Mouse (Mus musculus) skeletal muscle tissue, adult 2 months (tissue): ENCODE measurements around the gene Duoxa2.
A peak's percentile ranks its signal among the peaks of the same experiment; 100 is the strongest.

Experiments used
- DNase-seq: peaks from one replicate; pipeline ENCODE4 v3.0.0-alpha.2; 2012; ENCODE audit warnings: low read depth, low spot score

Gene Duoxa2

DNA sequence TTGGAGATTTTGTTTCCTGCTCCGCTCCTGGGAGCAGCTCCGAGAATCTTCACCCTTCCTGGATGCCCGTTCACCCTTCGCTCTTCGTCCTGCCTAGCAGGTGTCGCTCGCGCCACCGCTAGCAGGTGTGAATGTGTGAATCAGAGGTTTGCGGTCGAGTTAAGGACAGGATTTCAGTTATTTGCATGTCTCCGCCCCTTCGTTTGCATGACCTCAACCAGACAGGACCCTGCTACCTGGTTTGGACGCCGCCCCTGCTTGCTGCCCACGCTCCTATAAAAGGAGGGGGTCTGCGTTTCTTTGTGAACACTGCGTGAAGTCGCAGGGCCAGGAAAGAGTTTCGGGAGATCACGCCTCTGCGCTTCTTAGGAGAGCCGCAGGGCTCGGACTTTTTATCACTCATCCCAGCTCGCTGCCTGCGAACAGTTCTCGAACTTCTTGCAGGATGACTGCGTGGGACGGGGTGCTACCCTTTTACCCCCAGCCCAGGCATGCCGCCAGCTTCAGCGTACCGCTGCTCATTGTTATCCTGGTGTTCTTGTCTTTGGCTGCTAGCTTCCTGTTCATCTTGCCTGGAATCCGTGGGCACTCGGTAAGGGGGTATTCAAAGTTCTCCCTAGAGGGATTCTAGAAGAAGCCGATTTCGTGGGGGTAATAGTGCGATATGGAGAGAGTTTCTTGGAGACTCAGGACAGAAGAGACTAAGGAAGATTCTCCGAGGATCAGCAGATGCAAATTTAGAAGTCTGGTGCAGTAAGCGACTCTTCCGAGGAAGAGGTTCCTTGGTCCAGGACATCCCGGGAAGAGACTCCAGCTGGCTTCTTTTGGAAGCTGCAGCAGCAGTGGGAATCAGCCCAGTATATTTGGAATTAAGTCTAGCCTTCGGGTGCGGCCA, at the start of gene Duoxa2:
TSS of gene Duoxa2 (plus strand) at position 305 of the 895 bp plus-strand sequence.
- DNase-seq: no peak

DNA sequence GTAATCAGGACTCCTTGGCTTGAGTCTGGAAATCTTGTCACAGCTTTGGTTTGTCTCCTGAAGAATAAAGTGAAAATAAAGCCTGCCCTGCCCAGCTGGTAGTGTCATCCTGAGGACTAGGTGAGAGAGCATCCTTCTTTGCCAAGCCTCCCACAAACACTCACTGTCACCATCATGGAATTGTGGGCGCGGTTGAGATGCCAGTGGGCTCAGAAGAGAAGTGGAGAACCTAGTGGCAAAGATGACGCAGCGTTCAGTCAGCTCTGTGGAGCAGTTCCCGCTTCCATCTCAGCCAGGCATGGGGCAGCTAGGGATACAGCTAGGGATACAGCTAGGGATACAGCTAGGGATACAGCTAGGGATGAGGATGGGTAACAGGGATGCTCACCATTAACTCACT, 42.7 kb upstream of the Duoxa2 start:
- DNase-seq: no peak

DNA sequence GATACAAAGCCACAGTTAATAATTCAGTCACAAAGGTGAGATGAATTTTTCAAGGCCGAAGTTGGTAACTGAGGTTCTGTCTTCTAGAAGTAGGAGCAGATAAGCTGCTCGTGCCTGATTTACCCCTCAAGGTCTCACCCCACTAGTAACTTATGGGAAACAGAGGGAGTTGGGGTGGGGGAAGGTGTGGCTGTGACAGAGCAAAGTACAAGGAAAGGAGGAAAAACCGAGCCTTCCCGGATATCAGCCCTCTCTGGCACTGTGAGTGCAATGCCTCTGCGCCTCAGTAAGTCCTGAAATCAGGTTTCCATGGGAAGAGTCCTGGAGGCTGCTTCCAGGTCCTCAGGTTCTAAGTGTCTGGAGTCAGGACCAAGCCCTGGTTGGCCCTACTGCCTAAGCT, 38.0 kb upstream of the Duoxa2 start:
- DNase-seq: no peak

DNA sequence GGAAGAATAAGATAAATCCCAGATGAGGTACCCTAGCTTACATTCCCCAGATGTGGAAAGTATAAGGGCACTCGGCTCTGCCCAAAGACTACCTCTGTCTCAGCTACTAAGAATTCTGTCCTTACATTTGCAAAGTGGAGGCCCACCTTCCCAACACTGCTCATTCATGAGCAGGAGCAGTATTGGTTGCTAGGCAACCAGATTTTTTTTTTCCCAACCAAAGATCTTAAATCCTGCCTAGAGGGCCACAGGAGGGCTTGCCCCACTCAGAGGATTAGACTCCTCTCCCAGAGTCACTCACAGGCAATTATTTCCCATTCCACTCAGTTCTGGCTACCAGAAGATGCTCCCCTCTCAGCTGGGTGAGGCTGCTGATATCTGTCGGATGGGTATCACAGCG, 34.0 kb upstream of the Duoxa2 start:
- no peak for DNase-seq

DNA sequence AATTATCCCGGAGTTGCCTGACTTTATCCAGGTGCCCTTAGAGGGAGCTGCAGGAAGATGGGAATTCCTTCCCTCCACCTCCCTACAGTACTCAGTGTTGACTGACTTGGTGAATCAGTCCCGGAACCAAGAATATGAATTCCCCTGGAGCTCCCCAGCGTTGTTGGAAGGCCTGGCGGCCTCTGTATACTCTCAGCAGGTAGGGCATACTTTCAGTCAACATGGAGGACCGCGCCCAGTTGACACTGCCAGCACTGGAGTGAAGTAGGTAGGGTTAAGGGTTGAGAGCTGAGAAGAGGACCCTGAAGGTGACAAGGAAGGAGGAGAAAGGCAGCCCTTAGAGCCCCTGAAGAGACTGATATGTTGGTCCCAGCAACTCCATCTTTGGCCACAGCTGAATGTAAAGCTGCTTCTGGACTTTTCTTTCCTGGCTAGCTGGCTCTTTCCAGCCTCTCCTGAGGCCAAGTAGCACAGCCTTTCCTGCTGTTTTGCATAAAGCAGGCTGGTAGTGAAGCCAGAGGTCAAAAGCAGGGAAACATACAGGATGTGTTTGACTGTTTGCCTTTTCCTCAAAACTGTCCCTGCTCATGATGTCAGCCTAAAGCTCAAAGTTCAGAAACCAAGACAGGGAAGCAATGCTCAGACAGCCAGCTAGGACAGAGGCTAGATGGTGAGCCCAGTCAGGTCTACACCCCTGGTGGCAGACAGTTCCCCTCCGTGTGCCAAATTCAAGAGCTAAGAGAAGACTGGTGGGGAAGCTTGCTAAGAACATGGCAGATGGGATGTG, 32.1 kb upstream of the Duoxa2 start:
- DNase-seq: no peak

DNA sequence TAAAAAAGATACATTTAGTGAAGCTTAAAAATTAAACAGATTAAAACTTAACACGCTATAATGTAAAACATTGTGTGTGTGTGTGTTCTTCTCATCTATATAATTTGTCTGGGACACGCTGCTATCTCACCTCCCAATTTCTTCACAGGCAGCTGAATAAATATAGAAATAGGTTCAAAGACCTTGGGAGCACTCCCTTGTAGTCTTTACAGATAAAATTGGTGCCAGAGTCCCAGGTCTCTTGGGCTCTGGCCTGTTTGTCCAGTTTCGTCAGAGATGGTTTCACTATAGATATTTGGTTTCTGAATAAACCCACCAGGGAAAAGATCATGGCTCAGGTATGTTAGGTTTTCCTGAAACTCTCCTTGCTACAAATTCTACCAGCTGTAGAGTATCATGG, 19.9 kb upstream of the Duoxa2 start:
- DNase-seq: no peak

DNA sequence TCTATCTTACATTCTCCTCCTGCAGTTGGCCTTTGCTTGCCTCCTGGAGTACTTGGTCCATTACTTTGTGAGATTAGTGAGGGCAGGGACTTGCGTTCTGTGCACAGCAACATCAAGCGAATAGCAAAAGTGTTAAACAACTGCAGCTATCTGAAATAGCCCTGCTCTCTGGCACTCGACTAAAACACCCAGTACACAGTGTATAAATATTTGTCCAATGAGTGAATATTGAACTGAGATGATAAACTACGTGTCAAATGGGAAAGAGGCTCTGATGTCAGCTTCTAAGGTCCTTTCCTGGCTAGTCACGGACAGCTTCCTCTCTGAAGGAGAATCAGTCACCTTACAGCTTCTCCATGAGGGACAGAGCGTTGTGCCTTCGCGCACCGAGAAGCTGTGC, 14.6 kb upstream of the Duoxa2 start:
- DNase-seq: no peak

DNA sequence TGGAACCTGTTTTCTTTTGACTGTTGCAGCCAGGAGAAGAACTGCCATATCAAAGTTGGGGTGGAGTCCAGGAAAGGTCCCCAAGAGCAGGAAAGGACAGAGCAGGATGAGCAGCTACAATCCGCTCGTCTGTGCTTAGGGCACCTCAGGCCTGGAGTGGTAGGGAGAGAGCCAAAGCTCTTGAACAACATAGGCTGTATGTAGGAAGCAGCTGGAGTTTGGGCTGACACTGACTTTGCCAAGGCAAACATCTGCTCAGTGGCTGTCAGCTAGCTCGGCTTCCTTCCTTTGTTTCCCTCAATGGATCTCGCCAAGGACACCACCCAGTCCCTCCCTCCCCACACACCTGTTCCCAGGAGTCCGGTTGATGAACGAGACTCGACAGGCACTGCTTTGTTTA, 12.6 kb upstream of the Duoxa2 start:
- DNase-seq: no peak

DNA sequence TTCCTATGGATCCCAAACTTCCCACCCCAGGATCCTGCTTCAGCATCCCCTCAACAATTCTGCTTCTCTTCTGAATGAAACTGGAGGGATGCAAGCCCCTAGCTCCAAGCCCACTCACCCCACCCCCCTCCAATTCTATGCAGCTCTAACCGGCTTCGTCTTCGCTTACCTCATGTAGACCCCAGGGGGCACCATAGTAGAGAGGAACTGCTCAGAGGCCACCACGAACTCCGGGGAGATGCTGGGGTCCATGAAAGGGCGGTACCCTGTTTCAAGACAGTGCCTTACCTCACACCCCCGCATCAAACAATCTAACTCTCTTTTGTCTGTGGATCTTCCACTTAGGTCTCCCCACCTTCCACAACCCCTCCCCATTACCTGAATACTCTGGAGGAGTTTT, 3.8 kb upstream of the Duoxa2 start:
- no peak for DNase-seq

DNA sequence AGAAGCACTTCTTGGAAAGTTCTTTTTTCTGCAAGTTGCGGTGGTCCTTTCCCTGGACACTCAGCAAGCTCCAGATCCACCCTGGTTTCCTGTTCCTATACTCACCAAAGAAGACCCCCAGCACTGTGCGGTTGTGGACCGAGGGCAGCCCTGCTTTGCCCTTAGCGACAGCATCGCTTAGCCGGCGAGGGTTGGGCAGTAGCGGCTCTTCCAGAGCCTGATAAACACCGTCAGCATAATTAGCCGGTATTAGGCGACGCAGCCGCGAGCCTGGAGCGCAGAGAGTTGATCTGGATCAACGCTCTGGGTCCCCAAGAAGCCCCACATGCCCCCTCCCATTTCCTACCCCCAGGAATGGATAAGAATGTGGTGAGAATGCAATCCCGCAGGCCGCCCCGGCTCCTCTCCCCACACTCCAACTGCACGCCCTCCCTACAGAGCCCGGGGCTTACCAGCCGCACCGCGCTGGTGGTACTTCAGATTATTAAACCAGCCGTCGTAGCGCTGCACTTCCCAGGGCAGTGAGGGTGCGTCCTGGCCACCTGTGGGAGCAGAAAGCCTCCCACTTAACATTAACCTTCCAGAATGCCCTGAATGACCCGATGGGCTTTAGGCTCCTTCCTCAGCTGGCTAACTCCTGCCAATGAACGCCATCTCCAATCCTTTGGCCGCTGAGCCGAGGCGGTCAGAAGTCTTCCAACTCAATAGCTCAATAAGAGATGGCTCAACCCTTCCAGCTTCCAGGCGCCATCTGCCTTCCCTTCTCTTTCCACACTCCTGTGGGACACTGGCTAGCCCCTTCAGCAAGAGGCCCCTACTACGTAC, 1.2 kb upstream of the Duoxa2 start:
- no peak for DNase-seq

DNA sequence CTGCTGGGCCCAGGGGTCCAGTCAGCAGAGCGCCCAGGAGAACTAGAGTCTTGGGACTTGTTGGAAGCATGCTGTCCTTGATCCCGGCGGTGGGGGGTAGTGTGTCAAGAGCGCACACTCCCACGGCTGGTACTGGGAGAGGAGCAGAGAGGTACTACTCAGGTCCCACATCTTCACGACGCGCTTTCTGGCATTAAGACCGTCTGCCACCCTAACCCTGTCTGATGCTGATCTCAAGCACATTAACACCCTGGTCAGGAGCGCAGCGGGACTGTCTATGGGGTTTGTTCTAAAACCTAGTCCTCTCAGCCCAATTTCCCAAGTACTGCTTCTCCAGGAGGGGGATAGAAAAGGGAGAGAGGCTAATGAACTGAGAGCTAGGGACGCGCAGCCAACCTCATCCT, 602 bp upstream of the Duoxa2 start, which contains the start of gene Duox2:
TSS of gene Duox2 (minus strand) at position 354 of the 404 bp plus-strand sequence.
- no peak for DNase-seq

DNA sequence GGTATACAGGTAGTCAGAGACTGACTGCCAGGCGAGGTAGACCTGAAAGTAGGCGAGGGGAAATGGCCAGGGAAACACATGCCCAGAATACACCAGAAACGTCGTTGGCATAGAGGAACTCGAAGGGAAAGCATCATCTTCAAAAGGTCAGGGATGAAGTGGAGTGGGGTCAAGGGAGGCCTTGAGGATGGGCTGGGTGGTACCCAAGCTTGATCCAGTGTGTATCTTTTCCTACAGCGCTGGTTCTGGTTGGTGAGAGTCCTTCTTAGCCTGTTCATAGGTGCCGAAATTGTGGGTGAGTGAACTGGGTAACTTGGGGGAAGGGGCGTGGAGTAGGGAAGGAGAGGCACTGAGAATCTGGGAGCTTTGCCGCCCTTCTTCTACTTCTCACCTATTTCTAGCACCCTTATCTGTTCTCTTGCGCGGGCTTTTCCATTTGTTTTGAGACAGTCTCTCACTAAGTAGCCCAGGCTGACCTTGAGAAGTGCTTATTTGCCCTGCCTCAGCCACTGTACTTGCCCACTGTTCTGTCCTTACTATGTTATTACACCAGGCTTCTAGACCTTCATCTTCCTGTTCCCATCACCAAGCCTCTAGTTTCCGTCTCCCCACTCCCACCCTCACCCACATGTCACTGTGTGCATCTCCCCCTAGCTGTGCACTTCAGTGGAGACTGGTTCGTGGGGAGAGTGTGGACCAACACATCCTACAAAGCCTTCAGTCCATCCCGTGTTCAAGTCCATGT, 1.4 kb downstream of the Duoxa2 start:
- DNase-seq: no peak

DNA sequence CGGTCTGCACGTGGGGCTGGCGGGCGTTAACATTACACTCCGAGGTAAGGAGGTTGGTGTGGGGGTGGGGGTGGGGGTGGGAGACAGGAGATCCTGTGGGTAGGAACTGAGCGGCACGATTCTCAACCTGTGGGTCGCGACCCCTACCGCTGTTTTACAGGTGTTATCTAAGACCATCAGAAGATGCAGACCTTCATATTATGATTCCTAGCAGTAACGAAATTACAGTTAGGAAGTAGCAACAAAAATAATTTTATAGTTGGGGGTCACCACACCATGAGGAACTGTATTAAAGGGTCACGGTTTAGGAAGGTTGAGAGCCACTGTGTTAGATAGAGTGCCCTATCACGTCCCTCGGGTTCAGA, 1.9 kb downstream of the Duoxa2 start:
- no peak for DNase-seq

DNA sequence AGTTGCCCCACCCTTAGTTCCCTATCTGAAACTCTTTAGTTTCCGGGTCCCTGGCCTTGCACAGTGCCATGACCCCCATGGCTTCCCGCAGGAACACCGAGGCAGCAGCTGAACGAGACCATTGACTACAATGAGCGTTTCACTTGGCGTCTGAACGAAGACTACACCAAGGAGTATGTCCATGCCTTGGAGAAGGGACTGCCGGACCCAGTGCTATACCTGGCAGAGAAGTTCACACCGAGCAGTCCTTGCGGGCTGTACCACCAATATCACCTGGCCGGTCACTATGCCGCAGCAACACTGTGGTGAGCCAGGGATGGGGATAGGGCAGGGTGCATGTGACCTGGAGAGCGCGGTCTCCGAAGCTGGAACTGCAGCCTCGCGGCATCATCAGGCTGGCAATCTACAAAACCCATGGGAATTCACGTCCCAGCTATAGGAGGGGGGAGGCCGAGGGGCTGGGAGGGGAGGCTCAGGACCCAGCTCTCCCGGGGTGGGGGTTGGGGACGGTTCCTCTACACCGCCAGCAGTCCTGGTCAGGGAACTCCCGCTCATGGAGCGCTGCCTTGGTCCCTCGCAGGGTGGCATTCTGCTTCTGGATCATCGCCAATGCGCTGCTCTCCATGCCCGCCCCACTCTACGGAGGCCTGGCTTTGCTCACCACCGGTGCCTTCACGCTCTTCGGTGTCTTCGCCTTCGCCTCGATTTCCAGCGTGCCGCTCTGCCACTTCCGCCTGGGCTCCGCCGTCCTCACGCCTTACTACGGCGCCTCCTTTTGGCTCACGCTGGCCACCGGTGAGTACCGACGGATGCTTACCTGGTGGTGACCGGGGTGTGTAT, 2.6 kb downstream of the Duoxa2 start:
- DNase-seq: no peak

DNA sequence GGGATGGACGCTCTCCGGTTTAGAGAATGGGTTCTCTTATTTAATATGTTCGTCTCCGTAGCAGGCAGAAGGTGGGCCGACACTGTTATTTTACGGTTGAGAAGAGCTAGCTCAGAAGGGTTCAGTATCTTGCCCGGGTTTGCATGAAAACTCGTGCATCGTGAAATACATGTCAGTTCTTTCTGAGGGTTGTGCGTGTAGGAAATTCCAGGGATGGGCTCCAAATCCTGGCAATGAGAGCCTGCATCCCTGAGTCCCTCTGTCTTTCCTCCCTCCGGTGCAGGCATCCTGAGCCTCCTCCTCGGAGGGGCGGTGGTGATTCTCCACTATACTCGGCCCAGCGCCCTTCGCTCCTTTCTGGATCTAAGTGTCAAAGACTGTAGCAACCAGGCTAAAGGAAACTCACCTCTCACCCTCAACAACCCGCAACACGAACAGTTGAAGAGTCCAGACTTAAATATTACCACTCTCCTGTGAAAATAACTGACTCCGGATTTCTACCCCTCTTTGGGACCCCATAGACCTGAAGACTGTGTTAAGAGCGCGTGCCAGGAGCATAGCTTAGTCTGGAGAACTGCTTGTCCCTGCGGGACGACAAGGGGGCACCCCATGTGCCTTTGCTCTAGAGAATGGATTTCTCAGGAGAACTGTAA, 3.3 kb downstream of the Duoxa2 start:
- no peak for DNase-seq

DNA sequence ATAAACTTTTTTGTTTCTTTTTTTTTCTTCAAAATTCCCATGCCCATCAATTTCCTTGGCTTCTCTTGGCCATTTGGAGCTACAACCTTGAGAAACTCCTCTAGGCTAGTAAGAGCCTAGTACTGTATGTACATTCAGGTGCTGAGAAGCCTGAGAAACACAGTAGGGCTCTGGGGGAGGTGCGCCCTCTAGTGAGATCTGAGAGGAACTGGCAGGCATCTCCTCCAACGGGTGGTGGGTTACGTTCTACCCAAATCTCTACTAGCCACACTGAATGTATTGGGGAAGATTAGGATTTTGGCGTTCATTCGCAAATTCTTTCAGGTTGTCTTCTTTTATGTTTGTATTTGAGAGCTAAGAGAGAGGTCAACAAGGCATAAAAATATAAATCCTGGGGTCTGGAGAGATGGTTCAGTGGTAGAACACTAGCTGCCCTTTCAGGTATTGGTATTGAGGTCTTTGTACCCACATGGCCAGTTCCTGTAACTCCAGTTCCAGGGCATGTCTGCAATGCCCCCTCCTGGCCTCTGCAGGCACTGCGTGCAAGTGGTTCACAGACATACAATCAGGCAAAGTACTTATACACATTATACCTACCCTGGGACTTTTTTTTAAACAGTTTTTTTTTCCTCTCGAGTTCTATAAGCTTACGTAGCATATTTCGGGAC, 4.0 kb downstream of the Duoxa2 start:
- peak; percentile 20 for DNase-seq

DNA sequence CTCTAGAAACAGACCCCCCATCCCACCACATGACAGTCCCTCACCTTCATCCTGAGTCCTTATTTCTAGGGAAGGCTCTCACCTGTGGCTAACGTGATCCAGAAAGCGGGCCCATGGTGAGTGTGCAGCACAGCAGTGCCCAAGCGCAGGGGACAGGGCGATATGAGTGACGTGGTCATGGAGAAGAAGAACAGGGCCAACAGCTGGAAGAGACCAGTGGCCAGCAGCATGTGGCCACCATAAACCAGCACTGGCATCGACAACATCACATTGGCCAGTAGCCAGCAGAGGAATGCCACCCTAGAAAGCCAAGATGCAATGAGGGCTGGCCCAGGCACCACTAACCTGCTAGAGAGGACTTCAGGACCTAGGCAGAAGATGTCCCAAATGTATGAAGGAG, 5.8 kb downstream of the Duoxa2 start:
- DNase-seq: no peak

DNA sequence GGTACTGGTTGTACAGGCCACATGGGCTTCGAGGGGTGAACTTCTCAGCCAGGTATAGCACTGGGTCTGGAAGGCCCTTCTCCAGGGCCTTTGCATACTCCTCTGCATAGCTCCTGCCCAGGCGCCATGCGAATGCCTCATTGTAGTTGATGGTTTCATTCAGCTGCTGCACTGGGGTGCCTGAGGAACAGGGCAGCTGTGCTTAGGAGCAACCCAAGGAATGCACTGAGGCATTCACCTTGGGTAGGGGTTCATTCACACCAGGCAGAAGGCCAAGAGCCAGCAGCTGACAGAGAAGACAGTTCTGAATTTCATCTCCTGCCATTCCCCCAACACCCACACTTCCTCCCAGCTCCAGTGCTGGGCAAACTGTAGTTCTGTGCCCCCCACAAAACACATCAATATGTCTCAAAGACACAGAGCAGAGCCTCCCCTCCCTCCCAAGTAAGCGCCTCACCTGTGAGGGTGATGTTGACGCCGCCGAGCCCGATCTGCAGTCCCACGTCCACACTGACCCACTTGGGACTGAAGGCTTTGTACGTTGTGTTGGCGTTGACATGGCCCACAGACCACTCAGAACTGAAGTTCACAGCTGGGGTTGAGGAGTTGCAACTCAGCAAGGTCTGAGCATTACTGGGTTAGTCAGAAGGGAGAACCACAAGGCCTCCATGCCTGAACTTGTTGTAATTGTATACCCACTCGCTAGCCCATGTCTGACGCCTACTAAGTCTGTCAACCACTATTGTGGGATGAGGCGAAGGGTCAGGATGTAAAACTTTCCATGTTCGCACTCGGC, 6.6 kb downstream of the Duoxa2 start:
- DNase-seq: no peak
